Mouse (Mus musculus) T-helper 1 cell (primary cell): ENCODE measurements around the gene Zfp628.
"Not testable (repeated sequence)": the region's sequence is repeated elsewhere in the genome, so short reads cannot be mapped to it uniquely, and the experiment has no call there.

Experiments
- in situ Hi-C: fragments of 300-600 bp; cut with MboI, MseI; formaldehyde crosslinking; loops from one replicate; pipeline ENCODE4 v1.15.1; 2025; ENCODE audit warnings: high pct_unique_total_duplicates

The Zfp628 gene

GRCm38 (mm10) chr7:4915007-4915665 lies at the start of gene Zfp628:
Gene Zfp628 (plus strand): TSS chr7:4915217.
- in situ Hi-C loops: no loop called here

DNA sequence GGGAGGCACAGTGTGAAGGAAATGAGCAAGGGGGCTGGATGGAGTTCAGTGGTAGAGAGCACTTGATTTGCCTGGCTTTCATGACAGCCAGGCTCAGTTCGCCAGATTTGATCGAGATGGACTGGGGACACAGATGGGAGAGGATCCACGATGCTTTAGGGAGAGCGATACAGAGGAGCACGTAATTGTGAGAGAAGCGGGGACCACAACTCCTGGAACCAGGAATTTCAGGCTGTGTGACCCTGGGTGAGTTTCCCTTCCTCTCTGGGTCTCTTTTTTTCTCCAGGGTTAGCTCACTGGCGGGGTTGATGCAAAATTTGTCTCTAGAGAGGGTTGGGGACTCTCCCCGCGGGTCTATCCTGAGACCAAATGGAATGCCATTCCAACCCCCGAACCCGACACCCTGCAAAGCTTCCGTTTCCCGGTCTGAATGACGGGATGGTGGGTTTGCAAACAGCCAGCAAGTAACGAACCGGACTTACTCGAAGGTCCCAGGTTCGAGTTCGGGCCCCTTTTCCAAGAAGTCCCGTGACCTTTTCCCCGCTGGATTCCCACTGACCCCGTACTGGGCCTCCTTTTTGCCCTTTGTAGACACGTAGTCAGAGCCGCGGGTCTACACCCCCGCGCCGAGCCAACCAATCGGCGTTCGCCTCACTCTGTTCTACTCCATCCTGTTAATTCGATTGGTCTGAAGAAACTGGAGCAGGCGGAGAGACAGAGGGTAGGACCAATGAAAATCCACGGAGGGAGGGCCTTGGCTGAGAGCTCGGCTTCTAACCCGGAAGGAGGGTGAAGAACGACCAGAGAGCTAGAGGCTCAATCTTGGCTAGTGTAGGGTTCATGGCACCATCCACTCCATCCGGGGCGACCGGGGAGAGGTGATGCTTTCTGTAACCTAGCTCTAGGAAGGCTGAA lies 49.2 kb upstream of the Zfp628 start:
- in situ Hi-C loops: no loop called here

- in situ Hi-C loops: no loop called here
These were observed 48.3 kb upstream of the Zfp628 start for GRCm38 (mm10) chr7:4866631-4867180.

DNA sequence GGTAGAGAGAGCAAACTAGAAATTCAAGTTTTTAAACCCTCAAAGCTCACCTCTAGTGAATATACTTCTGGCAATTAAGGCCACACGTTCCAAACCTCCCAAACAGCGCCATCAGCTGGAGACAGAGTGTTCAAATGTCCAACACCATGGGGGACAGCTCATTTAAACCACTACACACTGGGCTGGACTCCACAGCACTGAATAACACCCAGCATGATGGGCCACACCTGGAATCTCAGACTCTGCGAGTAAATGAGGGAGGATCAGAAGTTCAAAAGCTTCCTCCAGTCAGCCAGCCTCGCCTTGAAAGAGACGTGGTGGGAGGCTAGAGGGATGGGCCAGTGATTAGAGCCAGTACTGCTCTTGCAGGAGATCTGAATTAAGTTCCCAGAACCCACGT lies 44.9 kb upstream of the Zfp628 start, which contains the start of gene Isoc2b:
Gene Isoc2b, minus strand, starts transcription at position 126 of the 400 bp plus-strand sequence.
- in situ Hi-C loops: loop anchor here (5.0 kb wide), 1 partner anchor 423 kb away; the partner anchor contains the start of gene Rdh13

DNA sequence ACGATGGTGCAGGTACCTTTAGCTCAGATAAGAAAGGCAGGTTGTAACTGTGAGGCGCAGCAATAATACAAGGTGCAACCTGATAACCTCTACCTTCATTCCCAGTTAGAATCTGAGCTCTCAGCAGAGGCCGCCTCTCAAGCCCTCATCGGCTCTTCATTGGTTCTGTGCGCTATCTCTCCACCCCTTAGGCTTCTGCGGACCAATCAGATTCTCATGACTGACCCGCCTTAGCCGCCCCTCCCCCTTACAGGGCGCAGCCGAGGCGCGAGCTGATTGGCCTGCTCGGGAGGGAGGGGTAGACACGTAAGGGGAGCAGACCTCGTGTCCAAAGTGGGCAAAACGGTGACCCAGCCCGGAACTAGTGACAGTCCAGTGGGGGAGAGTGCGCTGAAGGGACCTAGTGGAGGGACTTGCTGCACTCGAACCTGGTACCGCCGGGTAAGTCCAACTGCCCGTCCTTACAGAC lies 38.2 kb upstream of the Zfp628 start, which contains the start of gene Isoc2a:
Gene Isoc2a, plus strand, starts transcription at position 401 of the 469 bp plus-strand sequence.
- in situ Hi-C loops: no loop called here

- in situ Hi-C loops: no loop called here
These were observed 37.8 kb upstream of the Zfp628 start for GRCm38 (mm10) chr7:4877226-4877625.

GRCm38 (mm10) chr7:4878186-4878585 lies 36.8 kb upstream of the Zfp628 start:
- in situ Hi-C loops: no loop called here

GRCm38 (mm10) chr7:4879036-4879435 lies 36.0 kb upstream of the Zfp628 start:
- in situ Hi-C loops: not testable (repeated sequence)

DNA sequence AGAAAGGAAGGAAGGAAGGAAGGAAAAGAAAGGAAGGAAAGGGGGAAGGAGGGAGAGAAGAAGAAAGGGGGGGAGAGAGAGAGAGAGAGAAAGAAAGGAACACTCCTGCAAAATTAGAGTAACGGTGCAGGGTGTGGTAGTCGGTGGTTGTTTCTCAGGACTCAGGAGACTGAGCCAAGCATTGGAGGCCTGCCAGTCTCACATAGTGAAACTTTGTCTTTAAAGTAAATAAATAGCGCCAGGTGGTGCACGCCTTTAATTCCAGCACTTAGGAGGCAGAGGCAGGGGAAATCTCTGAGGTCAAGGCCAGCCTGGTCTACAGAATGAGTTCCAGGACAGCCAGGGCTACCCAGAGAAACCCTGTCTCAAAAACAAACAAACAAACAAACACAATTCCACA lies 28.3 kb upstream of the Zfp628 start:
- in situ Hi-C loops: no loop called here

- in situ Hi-C loops: loop anchor here (5.0 kb wide), 1 partner anchor 73 kb away; no protein-coding TSS in a partner anchor
These were observed 19.8 kb upstream of the Zfp628 start for GRCm38 (mm10) chr7:4895186-4895585.

DNA sequence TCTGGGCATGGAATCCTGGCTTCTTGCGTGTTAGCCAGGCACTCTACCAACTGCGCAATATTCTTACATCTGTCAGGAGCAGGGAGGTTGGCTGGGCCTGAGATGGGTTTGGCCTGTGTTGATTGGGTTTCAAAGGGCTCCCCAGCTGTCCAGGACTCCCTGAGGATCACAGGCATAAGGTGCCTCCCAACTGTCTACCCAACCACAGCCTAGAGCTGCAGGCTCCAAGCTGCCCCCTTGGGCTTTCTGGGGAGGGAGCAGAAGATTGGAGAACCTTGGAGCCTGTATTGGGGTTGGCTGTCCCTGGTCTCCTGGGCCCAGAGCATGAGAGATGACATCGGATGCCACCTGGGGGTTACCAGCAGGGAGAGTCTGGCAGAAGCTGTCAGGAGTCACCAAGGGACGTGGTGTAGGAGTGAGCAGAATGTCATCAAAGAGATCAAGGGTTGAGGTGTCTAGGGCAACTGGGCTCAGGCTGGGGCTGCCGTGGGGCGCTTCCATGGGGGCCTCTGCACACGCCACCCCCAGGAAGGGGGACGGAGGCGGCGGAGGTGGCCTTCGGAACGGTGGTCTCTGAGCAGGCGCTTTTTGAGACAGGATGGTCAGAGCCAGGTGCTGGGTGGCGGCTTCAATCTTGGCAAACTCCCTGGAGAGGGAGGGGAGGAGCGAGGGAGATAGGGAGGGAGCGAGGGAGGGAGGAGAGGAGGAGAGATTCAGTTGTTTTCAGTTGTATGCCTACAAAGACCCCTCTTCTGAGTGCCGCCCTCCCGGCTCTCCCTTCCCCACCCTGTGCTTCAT lies 16.0 kb upstream of the Zfp628 start:
- in situ Hi-C loops: loop anchor here (5.0 kb wide), 1 partner anchor 77 kb away; no protein-coding TSS in a partner anchor

DNA sequence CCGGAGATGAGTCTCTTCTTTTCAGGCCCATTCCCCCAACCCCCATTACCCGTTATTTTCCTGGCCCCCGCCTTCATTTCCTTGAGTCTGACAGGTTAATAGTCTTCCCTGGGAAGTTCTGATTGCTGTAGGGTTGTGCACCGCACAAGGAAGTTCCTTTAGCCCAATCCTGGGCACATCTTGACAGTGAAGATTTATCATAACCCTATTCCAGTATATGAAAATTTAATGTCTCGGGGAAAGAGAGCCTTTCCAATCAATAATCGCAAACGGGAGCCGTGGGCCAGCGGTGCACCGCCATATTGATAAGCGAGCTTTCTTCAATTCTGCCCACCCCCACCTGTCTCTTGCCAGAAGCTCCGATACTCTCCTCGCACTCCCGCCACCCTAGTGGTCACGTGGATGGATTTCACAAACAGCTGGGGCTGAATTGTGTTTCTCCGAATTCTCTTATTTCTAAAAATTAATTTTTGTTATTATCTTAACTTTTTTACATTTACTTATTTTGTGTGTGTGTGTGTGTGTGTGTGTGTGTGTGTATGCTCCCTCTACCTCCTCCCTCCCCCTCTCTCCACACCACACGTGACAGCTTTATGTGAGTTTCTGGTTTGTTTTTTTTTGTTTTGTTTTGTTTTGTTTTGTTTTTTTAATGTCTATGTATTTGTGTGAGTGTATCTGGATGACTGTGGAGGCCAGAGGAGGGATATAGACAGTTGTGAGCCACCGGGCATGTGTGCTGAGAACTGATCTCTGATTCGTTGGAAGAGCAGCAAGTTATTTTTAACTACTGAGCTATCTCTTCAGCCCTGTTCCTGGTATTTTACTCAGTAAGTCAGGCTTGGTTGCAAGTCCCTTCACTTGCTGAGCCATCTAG lies 15.1 kb upstream of the Zfp628 start:
- in situ Hi-C loops: loop anchor here (5.0 kb wide), 1 partner anchor 78 kb away; no protein-coding TSS in a partner anchor

DNA sequence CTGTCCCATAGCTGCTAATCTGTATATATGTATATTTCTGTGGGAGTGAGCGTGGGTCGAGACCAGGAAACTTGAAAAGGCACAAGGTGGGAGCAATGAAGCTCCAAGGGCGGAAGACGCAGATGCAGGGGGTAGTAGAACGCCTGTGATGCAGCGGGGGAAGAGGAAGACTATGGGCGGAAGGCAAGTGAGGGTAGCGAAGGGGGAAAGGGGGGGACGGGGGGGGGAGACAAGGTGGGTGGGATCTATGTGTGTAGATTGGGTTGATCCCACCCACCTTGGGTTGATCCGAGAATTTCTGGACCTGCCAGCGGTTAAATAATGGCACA lies 14.5 kb upstream of the Zfp628 start:
- in situ Hi-C loops: no loop called here

DNA sequence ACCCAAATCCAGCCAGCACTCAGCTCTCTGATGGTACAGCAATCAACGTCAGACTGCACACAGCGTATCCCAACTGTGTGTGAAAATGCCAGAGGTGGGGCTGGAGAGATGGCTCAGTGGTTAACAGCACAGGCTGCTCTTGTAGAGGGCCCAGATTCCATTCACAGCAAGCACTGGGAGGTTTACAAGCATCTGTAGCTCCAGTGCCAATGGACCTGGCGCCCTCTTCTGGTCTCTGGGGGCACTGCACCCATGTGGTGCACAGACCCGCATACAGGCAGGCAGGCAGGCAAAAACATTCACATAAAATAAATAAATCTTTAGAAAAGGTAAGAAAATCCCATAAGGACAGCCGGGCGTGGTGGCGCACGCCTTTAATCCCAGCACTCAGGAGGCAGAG lies 13.8 kb upstream of the Zfp628 start:
- in situ Hi-C loops: no loop called here

GRCm38 (mm10) chr7:4902404-4902803 lies 12.6 kb upstream of the Zfp628 start:
- in situ Hi-C loops: no loop called here

DNA sequence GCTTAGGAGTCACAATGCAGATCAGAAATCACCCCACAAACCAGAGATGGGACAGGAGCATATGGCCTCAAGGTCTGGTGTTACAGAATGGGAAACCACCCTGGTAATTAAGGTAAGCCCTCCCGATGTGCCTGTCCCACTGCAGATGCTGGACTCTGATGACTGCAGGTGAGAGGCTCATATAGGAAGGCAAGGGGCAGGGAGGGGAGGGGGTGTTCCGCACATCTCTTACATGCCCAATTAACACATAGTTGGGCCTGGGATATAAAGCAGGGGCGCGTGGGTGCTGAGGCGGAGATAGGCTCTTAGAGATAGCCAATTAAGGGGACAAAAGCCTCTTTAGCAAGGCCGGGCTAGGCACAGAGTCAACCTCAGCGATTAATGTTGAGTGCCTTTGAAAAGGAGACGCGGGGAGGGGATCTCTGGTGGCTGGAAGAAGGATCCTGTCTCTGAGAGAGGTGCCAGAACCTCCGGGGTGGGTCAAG lies 8.5 kb upstream of the Zfp628 start, which contains the start of gene Gm36210:
Gene Gm36210, minus strand, starts transcription at position 51 of the 485 bp plus-strand sequence.
- in situ Hi-C loops: no loop called here

- in situ Hi-C loops: no loop called here
These were observed 3.5 kb upstream of the Zfp628 start for GRCm38 (mm10) chr7:4911561-4911960.

DNA sequence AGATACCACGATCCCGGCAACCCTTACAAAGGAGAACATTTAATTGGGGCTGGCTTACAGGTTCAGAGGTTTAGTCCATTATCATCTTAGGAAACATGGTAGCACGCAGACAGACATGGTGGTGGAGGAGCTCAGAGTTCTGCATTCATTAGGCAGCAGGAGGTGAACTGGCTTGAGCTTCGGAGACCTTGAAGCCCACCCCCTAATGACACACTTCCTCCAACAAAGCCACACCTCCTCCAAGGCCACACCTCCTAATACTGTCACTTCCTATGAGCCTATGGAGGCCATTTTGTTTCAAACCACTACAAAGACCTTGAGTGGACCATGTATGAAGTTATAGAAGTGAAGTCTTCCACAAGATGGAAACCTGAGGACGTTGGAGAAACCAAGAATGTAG lies 2.8 kb upstream of the Zfp628 start:
- in situ Hi-C loops: no loop called here

DNA sequence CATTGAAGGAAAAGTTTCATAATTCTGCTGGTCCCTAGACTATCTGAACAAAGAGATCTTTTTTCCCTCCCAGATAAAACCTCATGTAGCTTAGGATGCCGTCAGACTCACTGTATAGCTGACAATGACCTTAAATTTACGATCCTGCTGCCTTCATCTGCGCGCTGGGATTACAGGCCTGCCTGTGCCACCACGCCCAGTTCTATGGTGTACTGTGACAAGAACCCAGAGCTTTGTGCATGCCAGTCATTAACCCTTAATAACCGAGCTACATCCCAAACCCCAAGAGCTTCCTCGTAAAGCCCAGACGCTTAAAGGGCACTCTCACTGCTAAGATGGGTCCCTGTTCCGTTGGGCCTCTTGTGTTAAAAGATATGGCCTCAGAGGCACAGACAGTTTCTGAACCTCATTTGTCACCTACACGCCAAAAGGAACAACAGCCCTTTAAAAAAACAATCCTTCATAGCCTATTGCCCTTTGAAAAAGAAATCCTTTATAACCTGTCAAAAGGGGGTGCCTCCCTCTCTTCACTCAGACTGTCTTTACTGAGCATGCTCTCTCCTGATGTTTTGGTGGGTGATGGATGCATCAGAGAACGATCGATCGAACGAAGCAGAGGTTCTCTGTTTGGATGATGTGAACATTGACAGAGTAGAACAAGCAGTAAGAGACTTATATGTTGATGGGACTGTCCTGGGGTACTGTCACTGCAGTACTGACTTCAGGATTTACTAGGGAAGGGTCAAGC lies 826 bp downstream of the Zfp628 start:
- in situ Hi-C loops: no loop called here
